Mouse (Mus musculus) inflammation-experienced regulatory T-cells, adult 16 weeks (primary cell): ENCODE results near the gene Cisd2. TPM values are rescaled to one million over a fixed set of nuclear protein-coding genes. Genes with fewer than 3 reads are reported as not detected.

Source experiments
- polyA plus RNA-seq: library from polyadenylated mRNA; unstranded; fragments of 100-300 nt; shearing (Covaris generic); gene quantifications from one replicate; pipeline ENCODE4 v1.2.1, GENCODE M21; 2017

Gene Cisd2
- 66.7 TPM for polyA plus RNA-seq

GRCm38 (mm10) chr3:135423608-135424212 lies at the start of gene Cisd2:
TSS of gene Cisd2 (minus strand) at chr3:135423925.

GRCm38 (mm10) chr3:135437758-135438495 lies 14.2 kb upstream of the Cisd2 start, which contains the start of gene Ube2d3:
TSS of gene Ube2d3 (plus strand) at chr3:135438149.

Other genes with a start within 250 kb of the Cisd2 start
- 2.1 TPM for gene Cenpe, start 211.4 kb downstream of the Cisd2 start, polyA plus RNA-seq
- gene Bdh2, start 142.7 kb downstream of the Cisd2 start, polyA plus RNA-seq, result not detected
- gene Slc9b2, start 116.2 kb downstream of the Cisd2 start, polyA plus RNA-seq, result 14.2 TPM
- 0.71 TPM for gene Slc9b1, start 75.9 kb downstream of the Cisd2 start, polyA plus RNA-seq
- gene Ube2d3, start 14.2 kb upstream of the Cisd2 start, polyA plus RNA-seq, result 689 TPM
- gene Manba, start 61.7 kb upstream of the Cisd2 start, polyA plus RNA-seq, result 42.7 TPM